15 mouse cellular contexts compared by ENCODE assay signal in the genomic region with DNA sequence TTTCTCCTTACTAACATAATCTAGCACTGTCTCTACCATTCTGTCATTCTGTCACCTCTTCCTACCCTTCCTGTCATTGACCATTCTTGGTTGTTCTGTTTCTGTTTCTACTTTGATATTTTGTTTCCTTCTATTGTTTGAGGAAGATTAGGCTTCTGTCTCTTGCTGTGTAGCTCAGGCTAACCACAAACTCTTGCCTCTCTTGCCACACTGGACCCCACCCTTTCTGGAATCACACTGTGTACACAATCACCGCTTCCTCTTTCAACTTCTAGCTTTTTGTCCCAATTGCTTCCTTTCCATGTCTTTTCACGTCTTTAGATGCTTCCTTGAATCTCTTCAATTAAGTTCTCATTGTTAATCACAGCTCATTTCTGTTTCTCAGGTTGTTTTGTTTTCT.
DNase-seq lines count a peak whose midpoint lies in the region; ATAC-seq lines count a peak whose summit lies in the region.
"Had no signal": no experiment of that assay in that cellular context is flagged by ENCODE, and none has a peak within 500 bp of the region (broad histone marks: within the 10 kb centered on the region; RNA-seq: fewer than 3 reads in every experiment).

No protein-coding gene starts in this region.

- no peaks in the 10 kb centered on the region for H3K27me3 ChIP-seq in forebrain, embryonic 15.5 days
- no peaks in the 10 kb centered on the region for H3K27me3 ChIP-seq in forebrain, embryonic 14.5 days (replicated peaks; ENCODE audit: control insufficient read depth, insufficient read depth, low read length)
- H3K27me3 ChIP-seq in liver, embryonic 16.5 days (ENCODE audit: control insufficient read depth, insufficient read depth, low read depth, low read length), result no peaks in the 10 kb centered on the region
- no peaks in the 10 kb centered on the region for H3K27me3 ChIP-seq in midbrain, embryonic 13.5 days
- H3K27me3 ChIP-seq: embryonic facial prominence, embryonic 12.5 days; neural tube, embryonic 12.5 days had no signal

- ATAC-seq in forebrain, embryonic 15.5 days (replicated peaks), result no peak
- no peak for ATAC-seq in forebrain, embryonic 14.5 days
- 0 out of 2 replicates have a peak, but pooled peaks have one; percentile 30 for ATAC-seq in liver, embryonic 16.5 days (ENCODE audit: low read depth)
- peak; percentile 92 for ATAC-seq in common myeloid progenitor, adult 5-6 weeks (replicated peaks; ENCODE audit: low read depth, poor library complexity, severe bottlenecking)
- no peak for ATAC-seq in midbrain, embryonic 13.5 days
- ATAC-seq in megakaryocyte-erythroid progenitor cell, adult 5-6 weeks (replicated peaks; ENCODE audit: low FRiP score, low TSS enrichment, poor library complexity, severe bottlenecking), result no peak

- H3K27ac ChIP-seq in forebrain, embryonic 15.5 days (replicated peaks), result peak overlapping the region; percentile 82; the same call in 1 of the 2 replicates
- no peak overlapping the region for H3K27ac ChIP-seq in forebrain, embryonic 14.5 days (ENCODE audit: low read depth, low read length)
- no peak overlapping the region for H3K27ac ChIP-seq in liver, embryonic 16.5 days (ENCODE audit: low read length)
- H3K27ac ChIP-seq in midbrain, embryonic 13.5 days, result peak overlapping the region; percentile 81; the same call in 1 of the 2 replicates
- H3K27ac ChIP-seq: embryonic facial prominence, embryonic 12.5 days had no signal

- no peak overlapping the region for H3K4me3 ChIP-seq in forebrain, embryonic 15.5 days
- H3K4me3 ChIP-seq in forebrain, embryonic 14.5 days (ENCODE audit: low read depth, low read length), result no peak overlapping the region
- H3K4me3 ChIP-seq in liver, embryonic 16.5 days (ENCODE audit: low read depth, low read length), result no peak overlapping the region
- H3K4me3 ChIP-seq in midbrain, embryonic 13.5 days (replicated peaks), result no peak overlapping the region
- H3K4me3 ChIP-seq: embryonic facial prominence, embryonic 12.5 days; neural tube, embryonic 12.5 days had no signal

- no peak overlapping the region for H3K4me2 ChIP-seq in forebrain, embryonic 15.5 days (replicated peaks)
- no peak overlapping the region for H3K4me2 ChIP-seq in forebrain, embryonic 14.5 days (ENCODE audit: low read length)
- no peak overlapping the region for H3K4me2 ChIP-seq in liver, embryonic 16.5 days (ENCODE audit: low read depth, low read length)
- H3K4me2 ChIP-seq in midbrain, embryonic 13.5 days (replicated peaks), result no peak overlapping the region
- H3K4me2 ChIP-seq: embryonic facial prominence, embryonic 12.5 days; lung, embryonic 14.5 days; neural tube, embryonic 12.5 days had no signal

- H3K9me3 ChIP-seq in forebrain, embryonic 15.5 days, result no peaks in the 10 kb centered on the region
- H3K9me3 ChIP-seq in forebrain, embryonic 14.5 days (replicated peaks; ENCODE audit: control insufficient read depth, low read length), result no peaks in the 10 kb centered on the region
- no peaks in the 10 kb centered on the region for H3K9me3 ChIP-seq in liver, embryonic 16.5 days (replicated peaks; ENCODE audit: control insufficient read depth, low read length)
- no peaks in the 10 kb centered on the region for H3K9me3 ChIP-seq in midbrain, embryonic 13.5 days
- H3K9me3 ChIP-seq: embryonic facial prominence, embryonic 12.5 days; neural tube, embryonic 12.5 days had no signal

- peaks cover 27% of the 10 kb centered on the region for H3K4me1 ChIP-seq in forebrain, embryonic 15.5 days
- H3K4me1 ChIP-seq in forebrain, embryonic 14.5 days (ENCODE audit: control insufficient read depth, insufficient read depth, low read length), result peaks cover 22% of the 10 kb centered on the region
- no peaks in the 10 kb centered on the region for H3K4me1 ChIP-seq in liver, embryonic 16.5 days (ENCODE audit: control insufficient read depth, low read depth, low read length)
- peaks cover 31% of the 10 kb centered on the region for H3K4me1 ChIP-seq in midbrain, embryonic 13.5 days (replicated peaks)
- H3K4me1 ChIP-seq: embryonic facial prominence, embryonic 12.5 days had no signal

- H3K9ac ChIP-seq in forebrain, embryonic 15.5 days (replicated peaks), result no peak overlapping the region
- H3K9ac ChIP-seq in forebrain, embryonic 14.5 days (ENCODE audit: low read length), result no peak overlapping the region
- H3K9ac ChIP-seq in liver, embryonic 16.5 days (ENCODE audit: low read depth, low read length), result no peak overlapping the region
- no peak overlapping the region for H3K9ac ChIP-seq in midbrain, embryonic 13.5 days (replicated peaks)
- H3K9ac ChIP-seq: embryonic facial prominence, embryonic 12.5 days; lung, embryonic 14.5 days; neural tube, embryonic 12.5 days had no signal

- H3K36me3 ChIP-seq in forebrain, embryonic 15.5 days, result no peaks in the 10 kb centered on the region
- H3K36me3 ChIP-seq in forebrain, embryonic 14.5 days (ENCODE audit: control insufficient read depth, insufficient read depth, low read length), result no peaks in the 10 kb centered on the region
- no peaks in the 10 kb centered on the region for H3K36me3 ChIP-seq in liver, embryonic 16.5 days (ENCODE audit: control insufficient read depth, insufficient read depth)
- H3K36me3 ChIP-seq in midbrain, embryonic 13.5 days, result no peaks in the 10 kb centered on the region
- H3K36me3 ChIP-seq: embryonic facial prominence, embryonic 12.5 days; G1E; neural tube, embryonic 12.5 days had no signal

- 78% methylated on average over 2 of the region's 2 CpGs for WGBS in forebrain, embryonic 15.5 days
- 75% methylated on average over 2 of the region's 2 CpGs for WGBS in forebrain, embryonic 14.5 days
- WGBS in liver, embryonic 16.5 days (ENCODE audit: insufficient replicate concordance), result 6% methylated on average over 2 of the region's 2 CpGs
- WGBS in midbrain, embryonic 13.5 days, result 76% methylated on average over 2 of the region's 2 CpGs

- no peak for DNase-seq in forebrain, embryonic 14.5 days (ENCODE audit: low spot score)
- no peak for DNase-seq in liver
- DNase-seq in kidney, postnatal 25 days, result no peak
- DNase-seq: B cell, adult 2 months; cerebellum, postnatal 10 days; lung, embryonic 14.5 days; thymus, postnatal 25 days had no signal

Comparison
In these comparisons a context has a peak if more than half of its experiments do, and no peak if none do; other contexts are left out.
1. H3K27ac ChIP-seq: peak in forebrain, embryonic 15.5 days (single experiment) and midbrain, embryonic 13.5 days (single experiment); none in forebrain, embryonic 14.5 days (single experiment) and liver, embryonic 16.5 days (single experiment).
2. ATAC-seq: peak in liver, embryonic 16.5 days (single experiment) and common myeloid progenitor, adult 5-6 weeks (single experiment); none in forebrain, embryonic 15.5 days (single experiment), forebrain, embryonic 14.5 days (single experiment), midbrain, embryonic 13.5 days (single experiment) and megakaryocyte-erythroid progenitor cell, adult 5-6 weeks (single experiment).